Mouse (Mus musculus) kidney, adult 2 months (tissue): ENCODE data around the gene Ddt. TPM values are rescaled to one million over a fixed set of nuclear protein-coding genes. Genes with fewer than 3 reads are reported as not detected.

Experiments used
- DNase-seq: peaks from one replicate; pipeline ENCODE4 v3.0.0; 2021
- H3K27ac ChIP-seq: fragments of 200-500 bp; 2 replicates; pipeline ENCODE4 v1.5.1; 2012; ENCODE audit warnings: low read depth, low read length, control low read depth, inconsistent platforms; ENCODE audit not compliant: insufficient read depth
- H3K27me3 ChIP-seq: fragments of 200-500 bp; replicated peaks from 2 replicates; pipeline ENCODE4 v1.6.1; 2012; ENCODE audit warnings: mild to moderate bottlenecking, moderate library complexity, low read length, inconsistent platforms; ENCODE audit not compliant: control insufficient read depth, insufficient read depth
- H3K36me3 ChIP-seq: fragments of 200-500 bp; 2 replicates; pipeline ENCODE4 v1.6.1; 2012; ENCODE audit warnings: mild to moderate bottlenecking, moderate library complexity, low read length, inconsistent platforms; ENCODE audit not compliant: control insufficient read depth, insufficient read depth
- H3K4me1 ChIP-seq: fragments of 200-500 bp; 2 replicates; pipeline ENCODE4 v1.6.1; 2011; ENCODE audit warnings: low read length; ENCODE audit not compliant: control insufficient read depth, insufficient read depth
- H3K4me3 ChIP-seq: fragments of 200-500 bp; 2 replicates; pipeline ENCODE4 v1.5.1; 2011; ENCODE audit warnings: mild to moderate bottlenecking, low read depth, low read length, control low read depth; ENCODE audit not compliant: insufficient read depth
- CTCF ChIP-seq: fragments of 200-500 bp; conservative IDR thresholded peaks from 2 replicates; pipeline ENCODE4 v1.5.1; 2011; ENCODE audit warnings: low read depth, mild to moderate bottlenecking, control low read depth, low read length, moderate library complexity, mixed read lengths; ENCODE audit not compliant: insufficient read depth, insufficient read length
- POLR2A ChIP-seq: fragments of 200-500 bp; IDR thresholded peaks from one replicate; pipeline ENCODE4 v1.6.1; 2011; ENCODE audit warnings: low read depth, low read length, control low read depth
- WGBS: fragments of 180-500 bp; shearing (Covaris S2); methylation state at CpG from one replicate; pipeline ENCODE4 v1.1.7; 2018; 5-methylcytosine and 5-hydroxymethylcytosine counted together
- polyA plus RNA-seq: library from polyadenylated mRNA; depleted of rRNA; stranded (reverse); fragments of >200 nt; gene quantifications from 2 replicates; pipeline ENCODE4 v1.2.3, GENCODE M21; 2012

Ddt gene
- polyA plus RNA-seq, 1 experiment, result 410 TPM

- H3K27ac ChIP-seq, result no peak overlapping the region
- H3K36me3 ChIP-seq, result no peaks in the 10 kb centered on the region
- no peaks in the 10 kb centered on the region for H3K27me3 ChIP-seq
- no peak overlapping the region for H3K4me3 ChIP-seq
- no peak for TF ChIP-seq CTCF
- no peak for TF ChIP-seq POLR2A
- 72% methylated on average over 6 of the region's 6 CpGs for WGBS
- peaks cover 5% of the 10 kb centered on the region; the same call in 1 of the 2 replicates for H3K4me1 ChIP-seq
- peak; percentile 84 for DNase-seq
These were observed 6.4 kb downstream of the Ddt start for GRCm38 (mm10) chr10:75766856-75767255.

- peak; percentile 69 for DNase-seq
- TF ChIP-seq POLR2A (no peak), CTCF (peak; percentile 57)
- H3K4me1 ChIP-seq, result peaks cover 5% of the 10 kb centered on the region; the same call in 1 of the 2 replicates
- no peaks in the 10 kb centered on the region for H3K36me3 ChIP-seq
- H3K4me3 ChIP-seq, result peak overlapping the region; percentile 77
- H3K27ac ChIP-seq, result peak overlapping the region; percentile 25; the same call in 1 of the 2 replicates
- no peaks in the 10 kb centered on the region for H3K27me3 ChIP-seq
- WGBS, result 1% methylated on average over 27 of the region's 27 CpGs
These were observed 8.4 kb downstream of the Ddt start for GRCm38 (mm10) chr10:75764519-75765473.

DNA sequence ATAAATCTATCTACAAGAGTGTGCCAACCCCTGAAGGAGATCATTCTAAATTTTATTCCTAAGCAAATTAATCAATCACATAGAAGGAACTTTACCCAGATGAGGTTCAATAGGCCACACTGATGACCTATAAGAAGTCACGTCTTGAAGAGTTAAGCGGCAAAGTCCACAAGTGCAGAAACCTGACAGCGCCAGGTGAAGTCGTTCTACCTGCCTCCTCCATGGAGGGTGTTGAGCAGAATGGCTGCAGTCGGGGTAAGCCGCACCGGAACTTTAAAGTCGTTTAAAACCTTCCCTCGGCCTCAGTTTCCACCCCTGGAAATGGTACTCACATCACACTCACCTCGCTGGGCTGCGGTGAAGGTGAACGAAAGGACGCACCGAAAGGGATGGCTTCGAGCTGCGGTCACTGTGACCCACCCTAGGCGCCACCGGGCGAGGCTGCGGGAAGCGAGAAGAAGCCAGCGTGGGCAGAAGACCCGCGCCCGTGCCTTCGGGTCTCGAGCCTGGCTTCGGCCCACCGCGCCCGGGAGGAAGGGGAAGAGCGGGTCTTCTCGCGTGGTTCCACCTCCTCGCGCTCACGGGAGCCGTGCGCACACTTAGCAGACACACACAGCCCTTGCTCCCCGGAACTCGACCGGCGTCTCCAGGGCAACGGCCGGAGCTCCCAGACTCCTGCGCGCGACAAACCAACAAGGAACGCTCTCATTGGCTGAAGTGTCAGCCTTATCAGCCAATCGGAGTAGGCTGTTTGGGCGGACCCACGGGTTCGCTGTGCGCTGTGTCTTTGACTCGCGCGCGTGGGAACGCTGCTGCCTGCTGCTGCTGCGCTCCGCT lies 9.3 kb downstream of the Ddt start, which contains the start of gene Cabin1:
Gene Cabin1 (minus strand): TSS at position 660 of the 837 bp plus-strand sequence.
- peak; percentile 39 for TF ChIP-seq POLR2A
- no peak for TF ChIP-seq CTCF
- Histone ChIP-seq H3K4me1 (peaks cover 5% of the 10 kb centered on the region; the same call in 1 of the 2 replicates), H3K4me3 (peak within 1 kb of the TSS; percentile 77), H3K27ac (peak within 1 kb of the TSS; percentile 55), H3K36me3 (no peaks in the 10 kb centered on the region), H3K27me3 (no peaks in the 10 kb centered on the region)
- WGBS, result under 1% methylated on average over 61 of the region's 61 CpGs
- peak; percentile 99 for DNase-seq

DNA sequence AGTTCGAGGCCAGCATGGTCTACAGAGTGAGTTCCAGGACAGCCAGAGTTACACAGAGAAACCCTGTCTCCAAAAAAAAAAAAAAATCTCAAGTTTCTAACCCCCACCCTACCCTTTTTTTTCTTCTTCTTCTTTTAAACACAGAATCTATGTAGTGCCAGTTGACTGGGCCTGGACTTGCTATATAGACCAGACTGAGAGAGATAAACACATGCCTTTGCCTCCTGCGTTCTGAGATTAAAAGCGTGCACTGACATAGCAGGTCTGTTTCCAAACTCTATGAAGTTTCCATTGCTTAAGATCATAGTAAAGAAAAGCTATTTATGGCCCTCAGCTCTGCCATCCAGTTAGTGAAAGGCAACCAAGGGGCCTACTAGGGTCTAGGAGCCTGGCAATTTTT lies 10.8 kb downstream of the Ddt start:
- no peak for TF ChIP-seq CTCF
- no peak for TF ChIP-seq POLR2A
- Histone ChIP-seq H3K4me3 (no peak overlapping the region), H3K27ac (no peak overlapping the region), H3K27me3 (no peaks in the 10 kb centered on the region), H3K4me1 (peaks cover 5% of the 10 kb centered on the region; the same call in 1 of the 2 replicates), H3K36me3 (no peaks in the 10 kb centered on the region)
- DNase-seq, result no peak
- WGBS, result 87% methylated on average over 3 of the region's 3 CpGs

- Histone ChIP-seq H3K36me3 (no peaks in the 10 kb centered on the region), H3K27me3 (no peaks in the 10 kb centered on the region), H3K4me3 (no peak overlapping the region), H3K4me1 (peaks cover 5% of the 10 kb centered on the region; the same call in 1 of the 2 replicates), H3K27ac (no peak overlapping the region)
- WGBS, result 99% methylated on average over 3 of the region's 3 CpGs
- DNase-seq, result no peak
- TF ChIP-seq POLR2A, result no peak
- TF ChIP-seq CTCF, result no peak
These were observed 12.9 kb downstream of the Ddt start for GRCm38 (mm10) chr10:75760311-75760710.

- Histone ChIP-seq H3K27me3 (no peaks in the 10 kb centered on the region), H3K4me3 (no peak overlapping the region), H3K27ac (no peak overlapping the region), H3K36me3 (no peaks in the 10 kb centered on the region; the same call in 1 of the 2 replicates), H3K4me1 (no peaks in the 10 kb centered on the region)
- TF ChIP-seq CTCF, result no peak
- TF ChIP-seq POLR2A, result no peak
- DNase-seq, result no peak
- WGBS, result 86% methylated on average over 11 of the region's 11 CpGs
These were observed 16.5 kb downstream of the Ddt start for GRCm38 (mm10) chr10:75756719-75757118.
